Mouse (Mus musculus) G1E (cell line): ENCODE data around the gene Cep112.

Experiments
- CTCF ChIP-seq: IDR thresholded peaks from 2 replicates; pipeline ENCODE4 v1.5.1; 2012; ENCODE audit warnings: low read depth, low read length, inconsistent platforms, mixed read lengths
- TAL1 ChIP-seq: conservative IDR thresholded peaks from 2 replicates; pipeline ENCODE4 v1.6.1; 2012; ENCODE audit warnings: low read depth, low read length, inconsistent platforms, mixed read lengths

GRCm38 (mm10) chr11:108384920-108385665 lies 39.9 kb upstream of the Cep112 start:
- TF ChIP-seq CTCF = no peak
- TF ChIP-seq TAL1 = no peak
